Mouse (Mus musculus): ENCODE data around the gene Frmd4a.

DNA sequence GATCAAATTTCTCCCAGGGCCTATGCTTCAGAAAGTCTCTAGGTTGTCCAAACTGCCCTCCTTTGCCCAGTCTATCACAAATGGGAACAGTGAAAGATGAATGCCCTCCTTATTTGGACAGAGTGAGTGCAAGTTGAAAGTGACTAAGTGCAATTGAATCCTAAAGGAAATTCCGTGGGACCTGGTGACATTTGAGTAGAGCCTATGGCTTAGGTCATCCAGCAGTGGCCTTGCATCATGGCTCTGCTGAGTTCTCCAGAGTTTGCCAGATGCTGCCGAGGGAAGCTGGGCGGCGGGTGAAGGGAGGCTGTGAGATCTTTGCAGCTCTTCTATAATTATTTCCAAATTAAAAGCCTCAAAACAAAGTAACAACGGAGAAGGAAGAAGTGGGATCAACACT is 459.8 kb downstream of the Frmd4a start:
- TF ChIP-seq CHD2 (IDR thresholded peaks at IDR 0.05; ENCODE audit: low read depth, low read length) = no peak
- no peak for TF ChIP-seq ZC3H11A (IDR thresholded peaks at IDR 0.05; ENCODE audit: borderline replicate concordance, low read depth, low read length)
- no peak for TF ChIP-seq HCFC1 (IDR thresholded peaks at IDR 0.05; ENCODE audit: borderline replicate concordance, insufficient read depth, low read length)
- no peak for TF ChIP-seq ZNF384 (IDR thresholded peaks at IDR 0.05; ENCODE audit: low read depth, low read length)
- no peak for TF ChIP-seq MAFK (IDR thresholded peaks at IDR 0.05; ENCODE audit: insufficient read depth, low read depth, low read length)

Measured in ES-E14 (cell line).